ENCODE assay signal across 1 mouse cellular context in genomic region chrX:151800701-151801511, GRCm38 (mm10).
A peak's percentile ranks its signal among the peaks of the same experiment; 100 is the strongest.
TF ChIP-seq lines count a peak whose summit lies in the region.

Huwe1 (plus strand) TSS chrX:151800807.

TF ChIP-seq in CH12.LX, 34 proteins besides CTCF, POLR2A, EP300 and RAD21 (continued from another document):
- TF ChIP-seq SIN3A (IDR thresholded peaks at IDR 0.05; ENCODE audit: low read length): no peak
- TF ChIP-seq RCOR1 (conservative IDR thresholded peaks at IDR 0.05; ENCODE audit: low read depth, low read length): no peak
- TF ChIP-seq TBP (conservative IDR thresholded peaks at IDR 0.05; ENCODE audit: low read depth, low read length): no peak
- peak; percentile 86 for TF ChIP-seq CHD2 (IDR thresholded peaks at IDR 0.05; ENCODE audit: low read length)
- TF ChIP-seq MAX (IDR thresholded peaks at IDR 0.05; ENCODE audit: low read length): no peak
- TF ChIP-seq ETS1 (conservative IDR thresholded peaks at IDR 0.05; ENCODE audit: low read depth, low read length): no peak
- no peak for TF ChIP-seq MXI1 (IDR thresholded peaks at IDR 0.05; ENCODE audit: low read depth, low read length)
- no peak for TF ChIP-seq BHLHE40 (IDR thresholded peaks at IDR 0.05; ENCODE audit: low read depth, low read length)
- no peak for TF ChIP-seq E2F4 (IDR thresholded peaks at IDR 0.05; ENCODE audit: insufficient replicate concordance, low read depth, low read length)
- TF ChIP-seq JUND (conservative IDR thresholded peaks at IDR 0.05; ENCODE audit: low read depth, low read length): no peak
- TF ChIP-seq NELFE (IDR thresholded peaks at IDR 0.05; ENCODE audit: low read depth, low read length): 0 out of 2 replicates have a peak, but pooled peaks have one; percentile 19
- no peak for TF ChIP-seq GABPA (IDR thresholded peaks at IDR 0.05; ENCODE audit: insufficient replicate concordance, low read depth, low read length)
- 0 out of 2 replicates have a peak, but pooled peaks have one; percentile 27 for TF ChIP-seq MAZ (IDR thresholded peaks at IDR 0.05; ENCODE audit: low read depth, low read length)
- TF ChIP-seq JUN (IDR thresholded peaks at IDR 0.05; ENCODE audit: insufficient read depth, low read depth, low read length): no peak
- TF ChIP-seq UBTF (IDR thresholded peaks at IDR 0.05; ENCODE audit: low read depth, low read length): no peak
- TF ChIP-seq HCFC1 (IDR thresholded peaks at IDR 0.05; ENCODE audit: low read depth, low read length): no peak
- no peak for TF ChIP-seq ZNF384 (IDR thresholded peaks at IDR 0.05; ENCODE audit: low read depth, low read length)
- TF ChIP-seq MEF2A (IDR thresholded peaks at IDR 0.05; ENCODE audit: borderline replicate concordance, low read depth, low read length): no peak; the same call in 1 of the 2 replicates
